Mouse (Mus musculus) kidney, embryonic 16.5 days (tissue): ENCODE measurements at regions not wholly inside any gene's neighbourhood (a gene's known extent, or its start where the extent isn't known, plus 50 kb on each side); places are given as distances from the start of the nearest gene placed in this dataset.

Source experiments
- ATAC-seq: fragments of 200-750 bp; cut with Nextera tagmentation; 2 replicates; pipeline ENCODE4 v1.8.0; 2017; ENCODE audit warnings: moderate TSS enrichment; ENCODE audit not compliant: low FRiP score, low TSS enrichment
- H3K27ac ChIP-seq: fragments of 300-500 bp; sonication (generic); 2 replicates; pipeline ENCODE4 v1.5.1; 2014; ENCODE audit warnings: low read length
- H3K27me3 ChIP-seq: fragments of 300-500 bp; sonication (generic); 2 replicates; pipeline ENCODE4 v1.6.1; 2014; ENCODE audit warnings: low read length, control low read depth, mixed read lengths; ENCODE audit not compliant: insufficient read depth
- H3K36me3 ChIP-seq: fragments of 300-500 bp; sonication (generic); 2 replicates; pipeline ENCODE4 v1.6.1; 2014; ENCODE audit warnings: low read length, control low read depth, mixed read lengths; ENCODE audit not compliant: insufficient read depth
- H3K4me1 ChIP-seq: fragments of 300-500 bp; sonication (generic); 2 replicates; pipeline ENCODE4 v1.6.1; 2014; ENCODE audit warnings: low read length, control low read depth, mixed read lengths; ENCODE audit not compliant: insufficient read depth
- H3K4me2 ChIP-seq: fragments of 300-500 bp; sonication (generic); replicated peaks from 2 replicates; pipeline ENCODE4 v1.6.1; 2014; ENCODE audit warnings: low read depth, low read length
- H3K4me3 ChIP-seq: fragments of 300-500 bp; sonication (generic); 2 replicates; pipeline ENCODE4 v1.5.1; 2014; ENCODE audit warnings: mild to moderate bottlenecking, low read length
- H3K9ac ChIP-seq: fragments of 300-500 bp; sonication (generic); replicated peaks from 2 replicates; pipeline ENCODE4 v1.6.1; 2014; ENCODE audit warnings: low read length
- H3K9me3 ChIP-seq: fragments of 300-500 bp; sonication (generic); 2 replicates; pipeline ENCODE4 v1.6.1; 2016; ENCODE audit warnings: low read length, control low read depth
- WGBS: fragments of 180-500 bp; shearing (Covaris S2); extraction: QIAGEN DNeasy Blood & Tissue Kit; methylation state at CpG from one replicate; pipeline ENCODE4 v1.1.7; 2014; 5-methylcytosine and 5-hydroxymethylcytosine counted together

- Histone ChIP-seq H3K4me2 (no peak overlapping the region), H3K9ac (no peak overlapping the region), H3K27me3 (no peaks in the 10 kb centered on the region), H3K4me3 (no peak overlapping the region), H3K4me1 (no peaks in the 10 kb centered on the region), H3K9me3 (0 out of 2 replicates have a peak, but pooled peaks cover 2% of the 10 kb centered on the region), H3K36me3 (no peaks in the 10 kb centered on the region), H3K27ac (no peak overlapping the region)
- ATAC-seq = no peak
- WGBS = 64% methylated on average over 4 of the region's 4 CpGs
Measured at GRCm38 (mm10) chr13:57230253-57230652, 334.5 kb upstream of the Trpc7 start.

- H3K27me3 ChIP-seq = no peaks in the 10 kb centered on the region
- ATAC-seq = no peak
- H3K9me3 ChIP-seq = no peaks in the 10 kb centered on the region
- no peak overlapping the region for H3K4me3 ChIP-seq
- H3K4me2 ChIP-seq = no peak overlapping the region
- no peaks in the 10 kb centered on the region for H3K36me3 ChIP-seq
- 33% methylated on average over 8 of the region's 8 CpGs for WGBS
- no peaks in the 10 kb centered on the region for H3K4me1 ChIP-seq
- no peak overlapping the region for H3K9ac ChIP-seq
- no peak overlapping the region for H3K27ac ChIP-seq
Measured at GRCm38 (mm10) chr13:57221092-57221491, 325.3 kb upstream of the Trpc7 start.

- no peak overlapping the region for H3K27ac ChIP-seq
- H3K9me3 ChIP-seq = no peaks in the 10 kb centered on the region
- H3K4me2 ChIP-seq = no peak overlapping the region
- H3K27me3 ChIP-seq = no peaks in the 10 kb centered on the region
- H3K4me3 ChIP-seq = no peak overlapping the region
- no peaks in the 10 kb centered on the region for H3K36me3 ChIP-seq
- no peaks in the 10 kb centered on the region for H3K4me1 ChIP-seq
- 33% methylated on average over 7 of the region's 7 CpGs for WGBS
- no peak for ATAC-seq
- H3K9ac ChIP-seq = no peak overlapping the region
Measured at GRCm38 (mm10) chr13:57216161-57216560, 320.4 kb upstream of the Trpc7 start.

DNA sequence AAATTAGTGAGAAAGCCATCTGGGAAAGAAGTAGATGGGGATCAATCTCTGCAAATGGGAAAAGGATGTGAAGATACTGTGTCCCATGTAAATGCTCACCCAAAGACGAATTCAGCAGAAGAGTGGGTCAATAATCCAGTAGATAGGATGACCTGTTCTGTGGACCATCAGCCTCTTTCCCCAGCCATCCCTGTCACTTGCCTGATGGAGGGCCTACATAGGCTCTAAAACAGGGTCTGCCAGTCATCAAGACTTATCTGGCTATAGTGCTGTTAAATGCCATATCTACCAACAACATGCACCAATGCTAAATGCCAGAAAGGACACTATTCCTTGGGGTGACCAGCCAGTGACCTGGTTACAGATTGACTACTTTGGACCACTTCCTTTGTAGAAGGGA is 316.5 kb upstream of the Trpc7 start:
- Histone ChIP-seq H3K9ac (no peak overlapping the region), H3K27me3 (no peaks in the 10 kb centered on the region), H3K4me3 (no peak overlapping the region), H3K27ac (no peak overlapping the region), H3K36me3 (no peaks in the 10 kb centered on the region), H3K9me3 (no peaks in the 10 kb centered on the region), H3K4me1 (no peaks in the 10 kb centered on the region), H3K4me2 (no peak overlapping the region)
- WGBS = 78% methylated on average over 1 of the region's 1 CpGs
- no peak for ATAC-seq

DNA sequence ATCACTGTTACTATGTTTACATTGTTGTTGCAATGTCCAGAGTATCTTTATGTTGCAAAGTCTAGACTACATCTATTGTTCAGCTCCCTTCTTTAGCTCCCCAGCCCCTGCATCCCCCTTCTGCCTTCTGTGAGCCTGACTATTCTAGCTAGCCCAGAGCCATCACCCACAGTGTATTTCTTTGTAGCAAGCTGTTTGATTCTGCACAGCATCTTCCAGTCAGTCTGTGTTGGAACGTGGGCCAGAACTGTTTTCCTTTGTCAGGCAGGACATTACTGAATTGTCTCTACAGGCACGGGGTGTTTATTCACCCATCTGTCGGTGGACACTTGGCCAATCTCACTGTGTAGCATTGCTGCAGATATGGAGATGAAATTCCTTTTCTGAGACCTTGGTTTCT is 295.4 kb upstream of the Trpc7 start:
- no peaks in the 10 kb centered on the region for H3K27me3 ChIP-seq
- no peak overlapping the region for H3K4me2 ChIP-seq
- no peaks in the 10 kb centered on the region for H3K9me3 ChIP-seq
- no peak for ATAC-seq
- no peaks in the 10 kb centered on the region for H3K4me1 ChIP-seq
- 72% methylated on average over 3 of the region's 3 CpGs for WGBS
- H3K4me3 ChIP-seq = no peak overlapping the region
- H3K36me3 ChIP-seq = no peaks in the 10 kb centered on the region
- no peak overlapping the region for H3K9ac ChIP-seq
- H3K27ac ChIP-seq = no peak overlapping the region

DNA sequence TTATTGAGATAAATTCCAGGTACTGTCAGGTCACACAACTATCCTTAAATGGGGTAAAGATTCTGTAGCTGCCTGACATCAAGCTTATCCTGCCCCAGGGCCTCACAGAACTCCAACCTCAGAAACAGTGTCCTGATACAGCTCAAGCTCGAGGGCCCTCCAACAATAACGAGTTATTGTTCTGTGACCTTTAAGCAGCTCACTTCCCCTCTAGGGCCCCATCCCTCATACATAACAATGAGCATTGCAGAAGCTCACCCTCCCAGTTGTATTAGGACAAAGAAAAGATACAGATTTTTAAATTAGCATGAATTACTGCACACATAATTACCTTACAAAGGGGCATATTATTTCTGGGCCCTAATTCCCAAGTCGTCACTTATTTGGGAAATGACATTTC is 293.5 kb upstream of the Trpc7 start:
- H3K27me3 ChIP-seq = no peaks in the 10 kb centered on the region
- no peak overlapping the region for H3K27ac ChIP-seq
- 51% methylated on average over 3 of the region's 3 CpGs for WGBS
- ATAC-seq = no peak
- H3K4me2 ChIP-seq = no peak overlapping the region
- no peaks in the 10 kb centered on the region for H3K9me3 ChIP-seq
- H3K4me3 ChIP-seq = no peak overlapping the region
- H3K36me3 ChIP-seq = no peaks in the 10 kb centered on the region
- no peak overlapping the region for H3K9ac ChIP-seq
- no peaks in the 10 kb centered on the region for H3K4me1 ChIP-seq

GRCm38 (mm10) chr13:57186168-57186567 is 290.4 kb upstream of the Trpc7 start:
- Histone ChIP-seq H3K4me2 (no peak overlapping the region), H3K27ac (no peak overlapping the region)

DNA sequence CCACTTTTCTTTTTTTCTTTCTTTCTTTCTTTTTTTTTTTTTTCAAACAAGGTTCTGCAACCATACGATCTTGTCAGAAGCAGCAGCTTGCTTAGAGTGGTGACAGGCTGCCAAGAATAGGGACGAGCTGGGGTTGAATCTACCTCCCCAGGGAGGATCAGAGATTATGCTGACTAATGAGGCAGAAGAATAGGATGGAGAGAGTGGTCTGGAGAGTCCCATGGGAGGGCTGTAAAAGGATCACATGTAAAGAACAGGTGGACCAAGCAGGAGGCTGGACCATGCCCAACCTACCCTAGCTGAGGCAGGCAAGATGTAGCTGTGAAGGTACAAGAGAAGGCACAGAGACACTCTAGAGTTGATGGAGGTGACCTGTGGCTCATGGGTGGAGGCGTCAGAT is 274.4 kb upstream of the Trpc7 start:
- ATAC-seq = no peak
- 83% methylated on average over 3 of the region's 3 CpGs for WGBS

More at GRCm38 (mm10) chr13:57186168-57186567, 290.4 kb upstream of the Trpc7 start:
- Histone ChIP-seq H3K27me3 (no peaks in the 10 kb centered on the region), H3K9me3 (no peaks in the 10 kb centered on the region), H3K9ac (no peak overlapping the region), H3K4me1 (no peaks in the 10 kb centered on the region), H3K36me3 (no peaks in the 10 kb centered on the region), H3K4me3 (no peak overlapping the region)
- ATAC-seq = no peak
- WGBS = 43% methylated on average over 2 of the region's 2 CpGs

DNA sequence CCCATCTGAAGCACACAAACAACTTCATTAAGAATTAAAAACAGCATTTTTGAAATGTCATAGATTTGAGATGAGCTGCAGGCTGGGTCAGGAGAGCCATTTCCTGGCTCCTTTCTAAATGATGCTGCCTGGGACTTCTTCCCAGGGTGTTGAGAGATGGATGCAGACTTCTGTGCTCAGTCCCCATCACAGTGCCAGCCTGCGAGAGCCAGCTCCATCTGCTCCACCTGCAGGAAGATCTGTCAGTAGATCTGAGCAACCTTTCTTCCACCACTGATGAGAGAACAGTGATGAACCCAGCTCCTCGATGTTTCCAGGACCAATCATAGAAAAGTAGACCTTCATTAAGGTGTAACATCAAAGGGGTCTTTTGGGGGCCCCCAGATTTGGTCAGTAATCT is 273.8 kb upstream of the Trpc7 start:
- H3K9me3 ChIP-seq = no peaks in the 10 kb centered on the region
- no peak overlapping the region for H3K4me3 ChIP-seq
- no peak for ATAC-seq
- H3K4me1 ChIP-seq = no peaks in the 10 kb centered on the region
- H3K9ac ChIP-seq = no peak overlapping the region
- no peaks in the 10 kb centered on the region for H3K27me3 ChIP-seq
- 87% methylated on average over 2 of the region's 2 CpGs for WGBS
- H3K4me2 ChIP-seq = no peak overlapping the region
- no peak overlapping the region for H3K27ac ChIP-seq
- H3K36me3 ChIP-seq = no peaks in the 10 kb centered on the region

More for the DNA sequence above, 274.4 kb upstream of the Trpc7 start:
- H3K4me1 ChIP-seq = no peaks in the 10 kb centered on the region
- no peaks in the 10 kb centered on the region for H3K36me3 ChIP-seq
- no peak overlapping the region for H3K4me2 ChIP-seq
- no peak overlapping the region for H3K27ac ChIP-seq
- H3K4me3 ChIP-seq = no peak overlapping the region
- H3K9ac ChIP-seq = no peak overlapping the region
- H3K27me3 ChIP-seq = no peaks in the 10 kb centered on the region
- H3K9me3 ChIP-seq = no peaks in the 10 kb centered on the region

- Histone ChIP-seq H3K9ac (no peak overlapping the region), H3K4me1 (no peaks in the 10 kb centered on the region), H3K4me3 (no peak overlapping the region), H3K36me3 (no peaks in the 10 kb centered on the region), H3K9me3 (no peaks in the 10 kb centered on the region), H3K27ac (no peak overlapping the region), H3K27me3 (no peaks in the 10 kb centered on the region), H3K4me2 (no peak overlapping the region)
- ATAC-seq = no peak
- 93% methylated on average over 2 of the region's 2 CpGs for WGBS
Measured at GRCm38 (mm10) chr13:57165367-57165766, 269.6 kb upstream of the Trpc7 start.

DNA sequence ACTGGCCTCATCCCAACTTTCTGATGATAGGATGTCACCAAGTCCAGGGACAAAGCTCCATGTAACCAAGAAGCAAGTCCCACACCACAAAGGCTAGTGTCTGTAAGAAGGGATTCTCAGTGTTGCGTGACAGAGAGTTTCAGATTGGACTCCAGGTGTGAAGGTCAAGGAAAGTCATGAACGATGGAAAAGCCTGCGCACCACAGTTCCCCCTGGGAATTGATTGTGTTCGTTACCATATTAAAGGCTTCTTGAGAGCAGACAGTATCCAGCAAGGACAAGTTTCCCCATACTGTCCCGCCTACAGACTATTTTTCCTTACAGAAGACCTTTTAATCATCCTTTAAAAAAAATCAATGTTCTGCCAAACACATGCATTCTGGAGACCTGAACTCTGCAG is 257.0 kb upstream of the Trpc7 start:
- no peaks in the 10 kb centered on the region for H3K36me3 ChIP-seq
- no peaks in the 10 kb centered on the region for H3K4me1 ChIP-seq
- H3K9ac ChIP-seq = no peak overlapping the region
- H3K9me3 ChIP-seq = no peaks in the 10 kb centered on the region
- H3K27me3 ChIP-seq = no peaks in the 10 kb centered on the region
- H3K27ac ChIP-seq = no peak overlapping the region
- H3K4me2 ChIP-seq = no peak overlapping the region
- no peak overlapping the region for H3K4me3 ChIP-seq
- WGBS = 44% methylated on average over 5 of the region's 5 CpGs
- no peak for ATAC-seq
